Mouse (Mus musculus) yolk sac, embryonic 10.5 days (tissue): ENCODE measurements around the gene Gpd1.
"Not testable (repeated sequence)": the region's sequence is repeated elsewhere in the genome, so short reads cannot be mapped to it uniquely, and the experiment has no call there.

Source experiments
- DNase-seq: peaks from one replicate; pipeline ENCODE4 v3.0.0-alpha.2; 2017; ENCODE audit warnings: low spot score

Gpd1 gene

DNA sequence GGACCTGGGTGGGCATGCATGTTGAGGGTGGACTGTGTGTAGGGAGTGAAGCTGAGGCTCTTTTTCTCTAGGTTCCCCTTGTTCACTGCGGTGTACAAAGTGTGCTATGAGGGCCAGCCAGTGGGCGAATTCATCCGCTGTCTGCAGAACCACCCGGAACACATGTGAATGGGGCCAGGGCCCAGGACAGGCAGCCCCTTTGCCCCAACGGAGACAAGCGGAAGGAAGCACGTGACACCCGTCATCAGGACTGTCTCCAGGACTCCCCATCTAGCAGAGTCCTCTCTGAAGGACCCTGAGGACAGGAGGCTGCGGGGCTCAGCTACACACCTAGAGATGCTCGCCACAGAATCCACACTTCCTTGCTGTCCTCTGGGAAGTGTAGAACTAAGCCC, 5.8 kb downstream of the Gpd1 start:
- no peak for DNase-seq

DNA sequence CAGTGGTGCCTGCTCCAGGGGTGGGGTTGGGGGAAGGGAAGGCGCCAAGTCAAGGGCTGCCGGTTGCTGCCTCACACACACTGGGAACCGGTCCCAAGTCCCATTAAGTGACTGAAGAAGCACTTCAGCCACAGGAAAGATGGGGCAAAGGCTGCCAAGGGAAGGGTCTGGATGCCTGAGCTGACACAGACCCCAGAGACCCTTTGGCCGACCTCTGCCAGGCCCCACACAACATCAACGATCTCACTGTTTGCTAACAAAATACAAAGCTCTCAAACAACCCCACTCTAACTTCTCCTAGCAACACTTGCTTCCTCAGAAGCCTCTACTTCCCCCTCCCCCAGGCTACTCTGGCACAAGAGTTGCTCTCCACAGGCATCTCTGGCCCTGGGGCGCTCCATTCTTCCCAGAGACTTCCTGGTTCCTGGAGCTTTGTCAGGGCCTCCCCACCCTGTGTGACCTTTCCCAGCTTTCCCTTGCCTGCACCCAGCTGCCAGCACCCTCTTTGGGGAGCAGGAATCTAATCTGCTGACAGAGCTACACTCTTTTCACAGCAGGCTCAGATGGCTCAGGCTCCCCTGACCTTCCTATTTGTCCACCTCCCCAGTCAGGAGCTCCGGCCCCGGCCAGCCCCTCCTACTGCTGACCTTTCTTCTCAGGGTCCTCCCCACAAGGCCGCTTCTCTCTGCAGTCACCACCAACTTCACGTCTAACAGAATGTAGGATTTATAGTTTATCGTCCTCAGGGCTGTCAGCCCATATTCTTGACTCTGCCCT, 6.4 kb downstream of the Gpd1 start:
- peak; percentile 83 for DNase-seq

GRCm38 (mm10) chr15:99724292-99725021, 7.1 kb downstream of the Gpd1 start:
- DNase-seq = peak; percentile 85

DNA sequence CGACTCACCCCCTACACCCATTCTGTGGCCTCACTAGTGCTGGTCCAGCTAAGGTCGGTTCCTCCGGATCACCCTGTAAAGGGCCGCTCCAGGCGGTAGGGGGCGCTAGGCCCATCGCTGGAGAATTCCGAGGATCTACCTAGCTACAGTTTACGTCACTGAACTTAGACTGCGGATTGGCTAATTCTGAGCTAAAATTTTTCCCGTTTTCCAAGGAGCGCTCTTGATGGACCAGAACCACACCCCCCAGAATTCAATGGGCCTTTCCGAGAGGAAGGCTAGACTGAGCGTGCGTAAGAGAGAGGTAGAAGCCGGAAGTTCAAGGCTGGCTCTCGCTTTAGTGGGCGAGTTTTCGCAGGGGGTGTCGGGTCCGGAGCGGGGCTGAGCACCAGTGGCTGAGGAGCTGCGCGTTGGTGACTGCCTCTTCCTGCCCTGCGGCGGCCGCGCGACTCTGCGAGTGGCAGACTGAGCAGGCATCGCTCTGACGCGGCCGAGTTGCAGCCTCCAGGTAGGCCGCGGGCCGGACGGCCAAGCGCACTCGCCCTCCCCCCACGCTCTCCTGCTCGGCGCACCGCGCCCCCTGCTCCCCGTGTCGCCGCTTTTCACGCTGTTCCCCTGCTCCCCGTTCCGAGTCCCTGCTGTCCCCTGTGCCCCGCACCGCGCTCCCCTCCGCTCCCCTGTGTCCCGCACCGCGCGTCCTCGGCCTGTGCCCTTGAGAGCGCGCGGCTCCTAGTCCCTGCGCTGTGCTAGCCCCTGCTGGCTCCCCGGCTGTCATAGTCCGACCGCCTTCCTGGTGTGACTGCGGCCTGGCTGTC, 8.2 kb downstream of the Gpd1 start, which contains the start of gene Cox14:
TSS of gene Cox14 (plus strand) at position 278 of the 815 bp plus-strand sequence.
- DNase-seq = peak; percentile 98

GRCm38 (mm10) chr15:99726549-99726948, 9.2 kb downstream of the Gpd1 start:
- no peak for DNase-seq

DNA sequence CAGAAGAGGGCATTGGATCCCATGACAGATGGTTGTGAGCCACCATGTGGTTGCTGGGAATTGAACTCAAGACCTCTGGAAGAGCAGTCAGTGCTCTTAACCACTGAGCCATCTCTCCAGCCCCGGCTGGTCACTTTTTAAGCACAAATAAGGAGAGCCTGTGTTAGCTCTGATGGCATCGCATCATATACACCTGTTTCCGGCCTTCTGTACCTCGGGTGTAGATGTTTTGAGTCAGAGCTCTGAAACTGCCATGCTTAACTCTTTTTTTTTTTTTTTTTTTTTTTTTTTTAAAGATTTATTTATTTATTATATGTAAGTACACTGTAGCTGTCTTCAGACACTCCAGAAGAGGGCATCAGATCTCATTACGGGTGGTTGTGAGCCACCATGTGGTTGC, 9.7 kb downstream of the Gpd1 start:
- DNase-seq = not testable (repeated sequence)

- DNase-seq = no peak
Measured at GRCm38 (mm10) chr15:99727525-99727924, 10.2 kb downstream of the Gpd1 start.

- DNase-seq = no peak
Measured at GRCm38 (mm10) chr15:99728211-99728610, 10.9 kb downstream of the Gpd1 start.

DNA sequence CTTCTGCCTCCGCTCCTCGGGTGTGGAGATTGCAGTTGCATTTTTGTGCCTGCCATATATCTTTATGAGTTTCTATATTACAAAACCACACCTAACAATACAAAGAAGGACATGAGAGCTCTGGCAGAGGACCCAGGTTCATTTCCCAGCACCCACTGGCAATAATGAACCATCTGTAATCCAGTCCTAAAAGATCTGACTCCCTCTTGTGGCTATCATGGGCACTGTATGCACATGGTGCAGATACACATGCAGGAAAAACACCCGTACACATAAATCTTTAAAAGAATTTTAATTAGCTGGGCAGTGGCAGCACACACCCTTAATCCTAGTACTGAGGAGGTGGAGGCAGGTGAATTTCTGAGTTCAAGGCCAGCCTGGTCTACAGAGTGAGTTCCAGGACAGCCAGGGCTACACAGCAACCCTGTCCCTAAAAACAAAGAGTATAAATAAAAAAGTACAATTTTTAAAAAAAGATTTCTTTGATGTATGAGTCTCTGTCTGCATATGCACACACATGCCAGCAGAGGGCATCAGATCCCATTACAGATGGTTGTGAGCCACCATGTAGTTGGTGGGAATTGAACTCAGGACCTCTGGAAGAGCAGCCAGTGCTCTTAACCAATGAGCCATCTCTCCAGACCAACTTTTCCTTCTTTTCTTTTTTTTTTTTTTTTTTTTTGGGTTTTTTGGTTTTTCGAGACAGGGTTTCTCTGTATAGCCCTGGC, 11.9 kb downstream of the Gpd1 start:
- DNase-seq = no peak

DNA sequence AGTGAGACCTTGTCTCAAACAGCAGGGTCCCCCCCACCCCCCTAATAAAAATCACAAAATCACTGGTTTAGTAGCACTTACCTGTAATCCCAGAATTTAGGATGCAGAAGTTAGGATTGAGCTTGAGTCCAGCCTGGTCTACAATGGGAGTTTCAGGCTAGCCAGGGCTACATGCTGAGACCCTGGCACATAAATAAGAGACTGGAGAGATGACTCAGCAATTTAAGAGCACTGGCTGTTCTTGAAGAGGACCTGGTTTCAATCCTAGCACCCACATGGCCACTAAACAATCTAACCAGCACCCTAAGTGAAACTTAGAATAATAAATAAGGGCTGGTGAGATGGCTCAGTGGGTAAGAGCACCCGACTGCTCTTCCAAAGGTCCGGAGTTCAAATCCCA, 13.9 kb downstream of the Gpd1 start:
- no peak for DNase-seq

- DNase-seq = no peak
Measured at GRCm38 (mm10) chr15:99731678-99732077, 14.4 kb downstream of the Gpd1 start.

GRCm38 (mm10) chr15:99733186-99733585, 15.9 kb downstream of the Gpd1 start:
- DNase-seq = no peak

GRCm38 (mm10) chr15:99735631-99736030, 18.3 kb downstream of the Gpd1 start:
- no peak for DNase-seq

- DNase-seq = no peak
Measured at GRCm38 (mm10) chr15:99736675-99737074, 19.4 kb downstream of the Gpd1 start.

DNA sequence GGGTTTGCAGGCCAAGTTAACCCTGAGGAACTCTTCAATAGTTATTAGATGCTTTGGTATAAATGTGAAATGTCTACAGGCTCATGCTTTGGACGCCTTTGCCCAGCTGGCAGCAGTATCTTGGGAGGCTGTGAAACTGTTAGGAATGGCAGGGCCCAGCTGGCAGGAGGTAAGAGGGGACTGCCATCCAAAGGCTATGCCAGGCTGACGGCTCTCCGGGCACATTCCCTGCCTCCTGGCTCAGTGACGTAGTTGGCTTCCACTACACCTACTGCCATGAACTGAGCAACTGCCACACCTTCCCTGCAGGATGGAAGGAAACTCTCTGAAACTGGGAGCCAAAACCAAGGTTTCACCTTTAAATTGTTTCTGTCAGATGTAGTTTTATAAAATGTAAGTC, 22.9 kb downstream of the Gpd1 start:
- DNase-seq = no peak

GRCm38 (mm10) chr15:99754204-99754603, 36.9 kb downstream of the Gpd1 start:
- peak; percentile 13 for DNase-seq

DNA sequence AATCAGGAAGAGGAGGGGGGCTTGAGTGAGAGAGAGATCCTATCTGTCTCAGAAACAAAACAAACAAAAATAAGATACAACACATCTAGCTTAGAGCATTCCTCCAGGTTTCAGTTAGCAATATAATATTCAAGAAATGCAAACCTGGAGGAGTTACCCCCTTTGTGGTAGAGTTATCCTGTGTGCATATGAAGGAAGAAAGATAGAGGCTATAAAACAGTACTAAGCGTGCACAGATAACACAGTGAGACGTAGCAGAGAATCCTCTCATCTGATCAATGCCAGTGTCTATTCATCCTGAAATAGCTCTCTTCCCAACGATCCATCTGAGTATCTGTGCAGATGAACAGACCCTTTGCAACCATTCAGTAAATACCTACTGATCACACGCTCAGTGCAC, 50.2 kb downstream of the Gpd1 start:
- no peak for DNase-seq

GRCm38 (mm10) chr15:99768761-99769160, 51.4 kb downstream of the Gpd1 start:
- DNase-seq = no peak

GRCm38 (mm10) chr15:99771004-99771500, 53.7 kb downstream of the Gpd1 start:
- DNase-seq = no peak

DNA sequence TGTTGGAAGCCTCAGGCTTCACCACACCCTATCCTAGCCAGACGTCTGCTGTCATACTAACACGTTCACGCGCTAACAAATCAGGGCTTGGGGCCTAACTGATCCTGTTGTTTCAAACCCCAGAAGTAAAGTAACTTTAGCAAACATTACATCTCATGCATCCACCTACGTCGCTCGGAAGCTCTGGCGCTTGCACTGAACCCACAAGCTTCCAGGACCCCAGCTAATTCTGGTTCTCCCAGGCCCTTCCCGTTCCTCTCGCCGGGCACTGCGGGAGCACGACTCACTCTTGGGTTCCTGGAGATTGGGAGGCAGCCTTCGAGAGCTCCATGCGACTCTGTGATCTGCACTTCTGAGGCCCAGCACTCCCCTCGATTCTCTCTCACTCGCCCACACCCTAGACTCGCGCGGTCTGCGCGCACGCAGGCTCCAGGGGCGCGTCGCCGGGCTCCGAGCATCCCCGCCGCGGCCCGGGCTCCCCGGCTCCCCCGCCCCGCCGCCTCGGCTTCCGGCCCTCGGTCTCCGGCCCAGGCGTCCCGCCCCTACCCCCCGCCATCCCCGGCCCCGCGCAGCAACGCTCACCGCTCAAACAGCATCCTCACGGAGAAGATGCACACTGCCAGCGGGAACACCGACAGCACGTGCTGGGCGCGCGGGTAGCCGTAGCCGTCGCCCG, 54.4 kb downstream of the Gpd1 start:
- no peak for DNase-seq

- peak; percentile 98 for DNase-seq
Measured at GRCm38 (mm10) chr15:99772277-99772880, 55.1 kb downstream of the Gpd1 start.
